Mouse (Mus musculus) spleen, adult 2 months (tissue): ENCODE measurements around the gene Zfp94.

Experiments used
- CTCF ChIP-seq: fragments of 200-500 bp; IDR thresholded peaks from 2 replicates; pipeline ENCODE4 v1.5.1; 2011; ENCODE audit warnings: mild to moderate bottlenecking, inconsistent platforms; ENCODE audit not compliant: insufficient read depth, insufficient read length, insufficient replicate concordance; ENCODE audit errors: extremely low read depth
- POLR2A ChIP-seq: fragments of 200-500 bp; IDR thresholded peaks from 2 replicates; pipeline ENCODE4 v1.6.1; 2011; ENCODE audit warnings: low read depth, low read length, inconsistent platforms

GRCm38 (mm10) chr7:24286090-24286489 is 30.4 kb downstream of the Zfp94 start:
- TF ChIP-seq CTCF = 0 out of 2 replicates have a peak, but pooled peaks have one; percentile 3
- TF ChIP-seq POLR2A = no peak
